Mouse (Mus musculus) megakaryocyte progenitor cell, adult 5-6 weeks (primary cell): ENCODE measurements around the gene 4930451I11Rik. TPM values are rescaled to one million over a fixed set of nuclear protein-coding genes. Genes with fewer than 3 reads are reported as not detected.

Experiments
- ATAC-seq: replicated peaks from 2 replicates; pipeline ENCODE4 v1.8.0; 2016; ENCODE audit warnings: mild to moderate bottlenecking, moderate TSS enrichment, inconsistent platforms; ENCODE audit not compliant: poor library complexity
- total RNA-seq, 2 experiments: library from RNA; stranded (forward) in 1 of 2; stranded (reverse) in 1 of 2; fragments of 157-497, 149-512 nt in 1 of 2; fragments of 200-1000 nt in 1 of 2; gene quantifications; 2 replicates each; pipeline versions ENCODE4 v1.2.3 to v1.2.4; 2015 to 2017

4930451I11Rik gene
- total RNA-seq (2015) = not detected in 2 replicates
- total RNA-seq (2017) = not detected in 2 replicates

DNA sequence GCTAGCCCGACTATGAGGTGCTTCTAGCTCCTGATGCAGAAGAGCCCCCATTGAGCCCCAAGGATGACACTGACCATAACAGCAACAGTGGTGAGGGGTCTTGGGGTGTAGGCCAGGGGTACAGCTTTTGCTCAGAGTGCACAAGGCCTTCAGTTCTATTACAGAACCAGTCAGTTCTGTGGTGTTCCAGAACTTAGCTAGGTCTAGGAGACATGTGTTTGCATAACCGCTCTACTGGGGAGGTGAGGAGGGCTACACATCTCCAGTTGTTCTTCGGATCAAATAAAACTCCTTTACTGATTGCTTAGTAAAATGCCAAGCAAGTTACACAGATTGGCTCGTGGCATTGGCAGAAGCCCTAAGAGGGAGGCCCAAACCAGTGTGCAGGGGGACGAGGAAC lies at the start of gene 4930451I11Rik:
TSS of gene 4930451I11Rik (minus strand) at position 101 of the 400 bp plus-strand sequence.
- no peak for ATAC-seq

DNA sequence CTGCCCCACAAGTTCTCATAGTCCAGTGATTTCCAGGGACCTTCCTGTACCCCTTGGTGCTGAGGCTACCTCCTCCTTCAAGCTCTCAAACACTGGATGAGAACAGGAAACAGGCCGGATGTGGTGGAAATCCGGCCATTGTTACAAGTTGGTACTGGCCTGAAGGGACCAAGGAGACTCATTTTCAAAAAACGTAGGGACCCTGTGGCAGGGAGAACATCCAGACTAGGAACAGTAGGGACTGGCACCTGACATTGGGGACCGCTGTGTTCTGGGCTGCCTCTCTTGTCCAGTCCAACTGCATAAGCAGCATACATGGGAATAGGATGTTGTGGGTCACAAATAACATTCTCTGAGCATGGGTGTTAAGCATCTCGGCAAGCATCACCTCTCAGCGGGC lies 49.6 kb upstream of the 4930451I11Rik start:
- no peak for ATAC-seq

DNA sequence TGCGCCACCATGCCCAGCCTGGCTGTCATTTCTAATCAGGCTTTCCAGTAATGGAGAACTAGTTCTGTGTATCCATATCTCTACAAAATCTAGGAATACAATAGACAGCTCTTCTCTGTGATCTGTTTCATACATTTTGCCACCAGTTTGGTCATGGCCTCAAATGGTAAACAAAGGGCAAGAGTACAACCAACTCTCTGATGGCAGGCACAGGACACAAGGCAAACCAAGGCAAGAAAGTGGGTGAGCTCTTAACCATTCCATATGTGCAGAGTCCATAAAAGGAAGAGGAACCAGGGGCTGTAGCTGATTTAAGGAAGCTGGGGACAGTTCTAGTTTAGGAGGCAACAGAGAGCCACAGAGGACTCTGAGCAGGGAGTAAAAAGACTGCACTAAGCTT lies 45.8 kb upstream of the 4930451I11Rik start:
- no peak for ATAC-seq

DNA sequence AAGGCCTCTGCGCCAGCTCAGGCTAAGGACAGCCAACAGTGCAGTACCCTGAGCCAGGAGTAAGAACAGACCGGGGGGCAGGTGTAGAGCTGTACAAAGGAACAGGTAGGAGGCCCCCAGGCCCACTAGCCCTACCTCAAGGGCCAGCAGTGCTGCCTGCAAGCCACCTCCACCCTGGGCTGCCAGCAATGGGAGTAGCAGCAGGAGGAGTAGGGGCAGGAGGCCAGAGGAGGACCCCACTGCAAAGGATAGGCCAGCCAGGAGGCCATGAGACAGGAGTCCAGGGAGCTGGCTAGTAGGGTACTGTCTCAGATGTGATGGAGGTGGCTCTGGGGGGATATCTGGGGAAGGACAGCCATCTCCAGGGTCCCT lies 39.1 kb upstream of the 4930451I11Rik start:
- ATAC-seq = no peak

DNA sequence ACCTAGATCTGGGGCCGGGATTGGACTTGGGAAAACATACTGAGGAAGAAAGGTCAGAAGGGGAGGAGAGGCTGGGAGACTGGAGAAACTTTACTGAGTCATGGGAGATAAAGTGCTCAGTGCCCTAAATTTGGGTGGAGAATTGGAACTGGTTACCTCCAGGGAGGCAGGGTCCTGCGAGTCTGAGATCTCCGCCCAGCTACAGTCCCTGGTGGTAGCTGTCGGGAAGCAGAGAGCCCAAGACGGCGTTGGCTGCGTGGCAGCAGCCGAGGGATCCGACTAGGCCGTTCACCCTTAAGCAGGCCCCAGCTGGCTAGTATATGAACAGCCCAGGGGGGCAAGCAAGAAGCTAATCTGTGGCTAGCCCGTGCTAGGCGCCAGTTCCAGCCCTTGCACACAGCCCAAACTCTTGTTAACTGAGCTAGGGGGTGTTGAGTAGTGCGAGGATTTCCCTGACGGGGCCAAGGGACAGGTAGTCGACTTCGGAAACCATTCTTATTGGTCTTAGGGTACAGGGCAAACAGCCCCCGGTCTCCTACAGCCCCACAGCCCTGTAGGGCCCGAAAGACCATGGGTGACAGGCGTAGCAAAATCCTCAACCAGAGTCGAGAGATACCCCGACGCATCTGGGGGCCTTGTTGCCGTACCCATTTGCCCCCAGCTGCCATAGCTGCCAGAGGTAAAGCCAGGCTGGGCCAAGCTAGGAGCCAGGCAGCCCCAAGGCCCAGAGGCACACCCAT lies 38.5 kb upstream of the 4930451I11Rik start:
- no peak for ATAC-seq

DNA sequence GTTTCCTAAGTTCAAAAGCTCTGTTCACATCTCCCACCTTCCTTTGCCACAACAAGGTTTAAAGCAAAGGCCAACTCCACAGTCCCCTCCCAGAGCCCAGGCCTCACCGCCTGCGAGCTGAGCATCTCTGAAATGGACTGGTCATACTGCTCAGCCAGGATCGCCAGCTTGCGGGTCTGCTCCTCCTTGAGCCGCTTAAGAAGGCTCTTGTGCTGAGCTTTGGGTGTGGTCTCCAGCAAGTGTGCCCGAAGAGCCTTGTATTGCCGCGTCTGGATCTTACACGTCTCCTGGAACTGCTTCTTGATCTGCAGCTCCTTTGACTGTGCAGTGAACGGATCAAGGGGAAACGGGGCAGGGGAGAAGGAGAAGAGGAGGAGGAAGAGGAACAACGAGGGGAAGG lies 36.6 kb upstream of the 4930451I11Rik start:
- no peak for ATAC-seq

DNA sequence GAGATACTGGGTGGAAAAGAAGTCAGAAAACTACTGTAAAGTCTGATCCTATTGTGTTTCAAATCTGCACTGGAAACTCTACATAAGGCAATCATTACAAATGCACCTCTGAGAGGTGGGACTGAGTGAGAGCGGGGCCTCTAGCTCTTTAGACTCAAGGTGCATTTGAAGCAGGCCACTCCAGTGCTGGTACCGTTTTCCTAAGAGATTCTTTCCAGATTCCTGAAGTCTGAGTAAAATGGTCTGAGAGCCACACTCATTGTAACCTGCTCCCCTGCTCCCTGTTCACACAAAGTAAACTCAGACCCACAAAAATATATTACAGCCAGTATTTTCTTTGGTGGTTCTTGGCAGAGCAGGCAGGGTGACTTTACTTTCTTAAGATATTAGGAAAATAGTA lies 36.1 kb upstream of the 4930451I11Rik start:
- ATAC-seq = no peak

DNA sequence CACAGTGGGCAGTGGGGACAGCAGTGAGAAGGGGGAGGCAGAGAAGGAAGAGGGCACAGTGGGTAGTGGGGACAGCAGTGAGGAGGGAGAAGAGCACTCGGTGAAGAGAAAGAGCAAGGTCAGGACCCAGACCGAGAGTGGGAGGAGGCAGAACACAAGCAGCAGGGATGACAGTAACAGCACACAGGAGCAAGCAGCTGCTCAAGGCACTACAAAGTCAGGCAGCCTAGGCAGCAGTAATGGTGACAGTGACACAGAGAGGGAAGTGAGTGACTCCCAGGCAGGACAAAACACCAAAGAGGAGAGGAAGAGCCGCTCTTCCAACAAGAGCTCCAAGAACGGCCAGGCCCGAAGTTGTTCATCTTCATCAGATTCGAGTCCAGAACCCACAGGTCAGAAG lies 32.4 kb upstream of the 4930451I11Rik start:
- ATAC-seq = no peak

DNA sequence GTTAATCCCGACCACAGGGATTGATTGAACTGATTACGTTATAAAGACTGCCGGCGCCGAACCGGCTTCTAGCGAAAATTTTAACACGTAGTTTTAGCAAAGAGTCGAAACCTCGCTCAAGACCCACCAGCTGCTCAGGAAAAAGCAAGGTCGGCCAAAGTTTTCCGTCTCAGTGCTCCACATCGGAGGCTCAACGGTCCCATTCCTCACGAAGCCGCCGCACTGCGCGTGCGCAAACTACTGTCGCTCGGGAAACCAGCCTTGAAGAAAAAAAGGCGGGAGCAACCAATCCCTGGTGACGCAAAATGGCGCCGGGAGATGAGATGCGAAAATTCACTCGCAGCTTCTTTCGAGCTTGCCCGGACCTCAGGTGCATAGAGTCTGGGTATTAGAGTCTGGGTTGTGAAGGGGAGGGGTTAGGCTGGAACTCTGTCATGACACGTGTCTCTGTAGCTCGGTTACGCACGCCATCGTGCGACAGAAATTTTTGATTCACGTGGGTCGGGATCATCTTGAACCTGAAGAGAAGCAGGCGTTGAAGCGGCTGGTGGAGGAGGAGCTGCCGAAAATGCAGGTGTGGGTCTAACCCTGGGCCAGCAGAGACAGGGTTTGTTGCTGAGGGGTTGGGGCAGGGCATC lies 30.8 kb upstream of the 4930451I11Rik start, which contains the start of gene Ino80e:
TSS of gene Ino80e (minus strand) at position 231 of the 638 bp plus-strand sequence.
- ATAC-seq = peak; percentile 61

DNA sequence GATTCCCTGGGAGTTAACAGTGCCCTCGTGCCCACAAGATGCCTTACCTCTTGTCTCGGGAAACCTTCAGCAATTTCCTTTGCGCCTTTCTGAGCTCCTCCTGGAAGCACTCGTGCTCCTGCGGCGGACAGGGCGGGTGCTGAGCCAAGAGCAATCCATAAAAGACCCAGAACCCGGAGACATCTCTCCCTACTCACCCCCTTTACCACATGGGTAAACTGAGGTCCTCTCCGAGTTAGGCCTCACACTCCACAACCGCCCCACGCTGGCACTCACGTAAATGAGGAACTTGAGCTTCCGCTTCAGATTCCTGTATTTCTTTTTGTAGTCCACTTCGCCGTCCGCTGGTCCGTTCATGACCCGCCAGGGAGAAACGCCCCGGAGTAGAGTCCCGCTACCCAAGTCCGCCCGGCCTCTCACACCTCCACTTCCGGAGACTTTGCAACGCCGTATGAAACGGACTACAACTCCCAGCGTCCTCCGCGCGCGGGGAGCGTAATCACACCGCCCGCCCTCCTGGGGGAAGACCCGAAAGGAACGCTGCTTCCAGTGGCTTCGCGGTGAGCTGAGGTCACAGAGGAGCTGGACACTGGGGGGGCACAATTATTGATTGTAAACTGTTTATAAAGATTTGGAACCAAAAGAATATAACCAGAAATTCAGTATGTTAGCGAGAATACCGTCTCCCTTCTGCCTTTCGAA lies 30.1 kb upstream of the 4930451I11Rik start, which contains the start of gene Hirip3:
TSS of gene Hirip3 (plus strand) at position 544 of the 702 bp plus-strand sequence.
- peak; percentile 89 for ATAC-seq

DNA sequence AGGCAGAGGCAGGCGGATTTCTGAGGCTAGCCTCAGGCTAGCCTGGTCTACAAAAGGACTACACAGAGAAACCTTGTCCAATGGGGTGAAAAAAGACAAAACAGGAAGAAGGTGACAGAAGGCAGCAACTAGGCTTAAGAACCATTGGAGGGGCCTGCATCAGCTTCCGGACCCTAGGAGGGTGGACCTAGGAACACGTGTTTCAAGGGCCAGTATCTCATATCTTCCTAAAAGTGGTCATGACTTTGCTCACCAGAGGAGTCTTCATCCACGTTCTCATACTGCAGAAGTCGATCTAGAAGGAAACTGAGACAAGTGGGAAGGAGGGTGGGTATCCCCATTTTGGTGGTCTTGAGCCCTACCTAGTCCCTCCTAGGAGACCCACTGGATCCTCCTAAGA lies 29.5 kb upstream of the 4930451I11Rik start:
- no peak for ATAC-seq

DNA sequence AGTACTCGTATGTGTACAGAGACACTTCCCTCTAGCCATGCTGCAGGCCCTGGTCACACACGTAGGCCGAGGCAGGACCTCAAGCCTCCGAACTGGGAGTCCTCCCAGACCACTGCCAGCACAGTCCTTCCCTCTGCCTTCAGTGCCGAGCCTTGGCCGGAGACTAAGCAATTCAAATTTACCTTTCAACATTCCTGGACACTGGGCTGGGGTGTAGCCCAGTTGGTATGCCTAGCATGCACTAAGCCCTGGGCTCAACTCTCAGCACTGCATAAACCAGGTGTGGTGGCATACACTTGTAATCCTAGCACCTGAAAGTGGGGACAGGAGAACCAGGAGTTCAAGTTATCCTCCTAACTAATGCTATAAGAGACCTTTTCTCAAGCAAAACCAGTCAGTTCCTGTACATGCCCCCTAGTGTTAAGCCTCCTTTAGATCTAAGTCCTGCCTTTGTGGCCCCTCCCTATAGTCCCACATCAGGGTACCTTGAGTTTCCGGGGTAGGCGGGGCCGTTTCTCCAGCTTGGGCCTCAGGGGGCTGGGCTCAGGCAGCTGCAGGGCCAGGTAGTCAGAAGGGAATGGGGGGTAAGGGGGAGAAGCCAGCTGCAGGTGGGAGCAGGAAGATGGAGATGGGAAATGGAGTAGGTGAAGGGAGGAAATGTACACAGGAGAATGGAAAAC lies 25.4 kb upstream of the 4930451I11Rik start:
- ATAC-seq = no peak

DNA sequence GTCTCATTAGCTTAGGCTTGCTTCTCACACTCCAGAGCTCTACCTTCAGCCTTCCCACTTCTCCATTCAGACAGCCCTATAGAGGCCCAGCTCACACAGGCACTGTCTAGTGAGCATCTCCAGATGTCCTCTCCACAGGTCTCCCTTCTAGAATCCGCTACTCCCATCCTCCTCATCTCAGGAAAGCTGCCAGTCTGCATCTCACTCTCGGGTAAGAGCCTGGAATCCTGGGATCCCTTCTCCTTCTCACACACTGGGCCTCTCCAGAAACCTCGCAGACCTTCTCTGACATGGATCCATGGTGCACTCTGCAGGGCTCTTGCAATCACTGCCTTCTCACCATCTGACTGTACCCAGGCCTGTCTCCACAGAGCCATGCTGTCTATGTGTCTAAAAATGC lies 24.2 kb upstream of the 4930451I11Rik start:
- no peak for ATAC-seq

DNA sequence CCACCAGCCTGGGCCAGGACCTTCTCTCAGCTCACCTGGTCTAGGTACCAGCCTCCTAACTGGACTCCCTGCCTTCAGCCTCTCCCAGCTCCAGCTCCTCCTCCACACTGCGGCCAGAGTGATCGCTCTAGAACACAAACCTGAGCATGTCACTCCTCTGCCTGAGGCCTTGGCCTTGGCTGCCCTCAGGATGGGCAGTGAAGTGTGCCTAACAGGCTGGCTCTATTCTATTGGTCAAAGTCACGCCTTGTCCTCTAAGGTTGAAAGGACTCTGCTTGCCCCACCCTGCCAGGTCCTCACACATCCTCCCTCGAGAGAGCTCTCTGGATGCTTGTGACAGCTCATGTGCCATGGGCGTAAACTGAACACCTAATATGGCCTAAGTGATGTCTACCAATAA lies 22.0 kb upstream of the 4930451I11Rik start:
- ATAC-seq = no peak

DNA sequence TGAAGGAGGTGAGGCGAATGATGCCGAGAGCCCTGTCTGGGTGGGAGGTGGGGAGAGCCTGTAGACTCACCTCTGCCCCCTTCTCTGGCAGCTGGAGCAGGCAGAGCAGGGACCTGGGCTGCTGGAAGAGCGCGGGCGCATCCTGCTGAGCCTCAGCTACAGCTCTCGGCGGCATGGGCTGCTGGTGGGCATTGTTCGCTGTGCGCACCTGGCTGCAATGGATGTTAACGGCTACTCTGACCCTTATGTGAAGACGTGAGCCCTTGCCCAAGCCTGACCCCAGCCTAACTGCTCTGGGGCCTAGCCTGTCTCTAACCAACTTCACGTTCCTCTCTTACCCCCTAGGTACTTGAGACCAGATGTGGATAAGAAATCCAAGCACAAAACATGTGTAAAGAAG lies 19.8 kb upstream of the 4930451I11Rik start:
- ATAC-seq = no peak

DNA sequence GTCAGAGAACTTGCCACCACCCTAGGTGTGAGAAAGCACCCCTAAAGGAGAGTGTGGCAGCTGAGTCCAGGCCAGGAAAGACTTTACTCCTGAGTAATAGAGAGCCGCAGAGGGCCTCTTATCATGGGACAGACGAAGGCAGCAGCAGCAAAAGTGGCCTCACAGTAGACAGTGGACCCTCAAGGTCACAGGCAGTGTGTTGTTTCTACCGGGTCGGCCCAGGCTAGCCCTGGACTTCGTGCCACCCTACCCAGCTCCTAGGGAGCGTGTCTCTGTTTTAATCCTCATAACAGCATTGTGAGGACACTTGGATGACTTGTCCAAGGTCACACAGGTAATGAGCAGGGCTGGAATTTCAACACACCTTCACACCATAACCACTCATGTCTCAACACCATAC lies 18.7 kb upstream of the 4930451I11Rik start:
- ATAC-seq = no peak

DNA sequence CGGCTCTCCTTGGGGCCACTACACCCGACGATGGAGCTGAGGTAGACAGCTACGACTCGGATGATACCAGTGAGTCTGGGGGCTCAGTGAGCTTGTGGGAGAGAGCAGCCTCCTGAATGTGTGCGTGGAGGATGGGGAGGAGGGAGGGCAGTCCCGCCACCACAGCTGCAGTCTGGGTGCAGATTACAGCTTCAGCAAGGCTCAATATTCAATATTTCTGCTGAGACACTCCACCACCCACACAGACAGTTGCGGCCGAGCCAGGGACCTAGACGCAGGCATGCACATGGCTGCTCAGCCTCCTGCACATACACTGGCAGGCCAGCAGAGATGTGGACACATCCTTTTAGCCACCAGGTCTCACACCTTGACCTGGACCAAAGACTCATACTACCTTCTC lies 17.4 kb upstream of the 4930451I11Rik start:
- 0 out of 2 replicates have a peak, but pooled peaks have one; percentile 2 for ATAC-seq

DNA sequence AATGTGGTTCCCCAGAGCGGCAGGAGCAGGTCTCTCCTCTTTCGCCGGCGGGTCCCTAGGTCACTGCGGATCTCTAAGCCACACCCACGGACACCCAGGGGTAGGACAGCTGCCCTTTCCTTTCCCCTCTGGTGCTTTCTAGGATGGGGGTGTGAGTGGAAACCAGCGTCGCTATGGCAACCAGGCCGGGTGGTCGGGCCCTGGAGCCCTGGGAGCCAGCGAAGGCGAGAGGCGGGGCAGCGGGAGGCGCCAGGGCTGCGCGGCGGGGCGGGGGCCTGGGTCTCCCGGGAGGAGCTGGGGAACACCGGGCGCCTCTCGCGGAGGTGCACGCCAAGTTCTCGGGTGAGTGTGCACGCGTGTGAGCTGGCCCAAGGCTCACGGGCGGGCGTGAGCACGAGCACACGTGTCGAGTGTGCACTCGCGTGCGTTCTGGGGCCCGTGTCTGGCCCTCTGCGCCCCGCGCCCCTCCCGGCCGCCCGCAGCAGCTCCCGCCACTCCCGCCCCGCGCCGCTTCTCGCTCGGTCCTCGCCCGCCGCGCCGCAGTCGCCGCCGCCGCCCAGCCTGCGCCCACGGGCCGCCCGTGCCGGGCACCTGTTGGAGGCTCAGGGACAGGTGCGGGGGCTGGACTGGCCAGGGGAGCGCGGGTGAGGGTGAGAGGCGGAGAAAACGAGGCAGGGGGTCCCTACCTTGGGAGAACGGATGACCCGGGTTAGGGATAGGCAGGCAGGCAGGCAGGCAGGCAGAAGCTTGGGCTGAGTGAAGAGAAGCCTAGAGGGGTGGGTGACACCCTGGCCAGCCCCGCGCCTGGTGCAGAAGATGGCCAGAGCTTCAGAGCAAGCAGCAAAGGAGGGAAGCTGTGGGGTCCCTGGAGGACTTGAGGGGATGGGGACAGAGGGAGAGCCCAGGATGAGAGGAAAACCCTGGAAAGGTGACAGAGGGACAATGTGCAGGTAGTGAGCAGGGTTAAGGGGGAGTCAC lies 16.3 kb upstream of the 4930451I11Rik start:
- ATAC-seq = no peak; the same call in 1 of the 2 replicates

DNA sequence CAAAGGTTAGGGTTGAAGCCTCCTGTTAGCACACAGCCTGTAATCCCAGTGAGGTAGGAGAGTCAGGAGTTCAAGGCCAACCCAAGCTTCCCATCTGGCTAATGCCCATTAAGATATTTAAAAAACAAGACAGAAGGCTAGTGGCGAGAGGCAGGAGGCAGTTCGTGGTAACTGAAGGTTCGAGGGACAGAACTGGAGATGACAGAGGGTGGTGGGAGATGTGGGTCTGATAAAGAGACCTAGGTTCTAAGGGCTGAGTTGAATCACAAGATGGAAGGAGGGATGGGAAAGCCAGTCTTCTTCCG lies 15.6 kb upstream of the 4930451I11Rik start, which contains the start of gene Doc2a:
TSS of gene Doc2a (plus strand) at position 301 of the 305 bp plus-strand sequence.
- ATAC-seq = no peak

DNA sequence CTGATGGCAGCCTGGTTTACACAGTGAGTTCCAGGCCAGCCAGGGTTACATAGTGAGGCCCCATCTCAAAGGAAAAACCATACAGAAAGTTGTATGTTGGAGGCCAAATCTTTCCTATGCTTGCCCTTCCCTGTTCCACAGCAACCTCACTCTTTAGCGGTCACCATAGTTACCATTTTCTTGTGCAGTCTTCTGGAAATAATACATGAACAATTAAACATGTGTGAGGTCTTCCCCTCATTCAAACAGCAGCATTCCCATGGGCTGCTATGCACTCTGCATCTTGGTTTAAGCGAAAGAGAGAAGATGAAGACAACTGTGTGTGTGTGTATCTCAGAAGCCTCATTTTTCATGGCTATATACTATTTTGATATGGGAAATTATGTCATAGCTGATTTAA lies 14.1 kb upstream of the 4930451I11Rik start:
- ATAC-seq = no peak
